Mouse (Mus musculus): Measurements from ENCODE around the gene Coq9. TPM values are rescaled to one million over a fixed set of nuclear protein-coding genes. Genes with fewer than 3 reads are reported as not detected.
A peak's percentile ranks its signal among the peaks of the same experiment; 100 is the strongest.

Coq9 gene
- polyA plus RNA-seq, 1 experiment: 60.1 TPM

DNA sequence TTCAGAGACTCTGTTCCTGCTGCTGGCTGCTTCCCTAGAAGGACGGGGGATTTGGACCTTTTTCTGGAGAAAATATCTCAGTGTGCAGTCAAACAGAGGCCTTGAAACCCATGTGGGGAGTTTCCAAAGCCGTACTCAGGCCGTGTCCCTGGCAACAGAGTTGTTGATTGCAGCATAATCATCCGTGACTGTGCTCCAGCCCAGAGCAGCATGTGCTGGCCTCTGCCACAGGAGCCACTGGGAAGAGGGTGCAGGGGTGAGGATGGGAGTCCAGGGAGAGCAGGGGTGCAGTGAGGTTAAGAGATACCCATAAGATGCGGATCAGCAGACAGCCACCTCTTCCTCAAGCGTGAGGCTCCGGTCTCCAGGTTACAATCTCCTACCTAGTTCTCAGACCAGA is 30.6 kb upstream of the Coq9 start:
- DNase-seq (ENCODE audit: low read depth): peak; percentile 15
- TF ChIP-seq POLR2A (IDR thresholded peaks at IDR 0.05; ENCODE audit: borderline replicate concordance, extremely low read depth, insufficient read depth, insufficient read length, poor library complexity, severe bottlenecking) (no peak), CTCF (IDR thresholded peaks at IDR 0.05; ENCODE audit: borderline replicate concordance, extremely low read depth, insufficient read depth, insufficient read length) (no peak)

DNA sequence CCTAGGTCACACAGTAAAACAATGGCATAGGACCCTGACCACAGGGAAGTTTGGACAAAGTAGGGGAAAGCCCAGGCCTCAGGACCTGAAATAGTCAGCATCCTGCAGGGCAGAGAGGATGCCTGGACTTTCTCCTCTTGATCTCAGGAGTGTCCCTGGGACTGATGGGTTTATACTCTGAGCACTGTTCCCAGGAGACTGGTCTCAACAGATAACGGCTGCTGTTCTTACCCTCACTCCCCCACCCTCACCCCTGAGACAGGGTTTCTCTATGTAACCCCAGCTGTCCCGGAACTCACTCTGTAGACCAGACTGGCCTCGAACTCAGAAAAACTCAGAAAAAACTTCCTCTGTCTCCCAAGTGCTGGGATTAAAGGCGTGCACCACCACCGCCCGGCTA is 29.7 kb upstream of the Coq9 start:
- TF ChIP-seq POLR2A (IDR thresholded peaks at IDR 0.05; ENCODE audit: borderline replicate concordance, extremely low read depth, insufficient read depth, insufficient read length, poor library complexity, severe bottlenecking) (no peak), CTCF (IDR thresholded peaks at IDR 0.05; ENCODE audit: borderline replicate concordance, extremely low read depth, insufficient read depth, insufficient read length) (no peak)
- no peak for DNase-seq (ENCODE audit: low read depth)

GRCm38 (mm10) chr8:94810153-94810552 is 28.0 kb upstream of the Coq9 start, which contains the start of gene Ccl17:
Gene Ccl17, plus strand, starts transcription at chr8:94810453.
- DNase-seq (ENCODE audit: low read depth): no peak
- TF ChIP-seq POLR2A (IDR thresholded peaks at IDR 0.05; ENCODE audit: borderline replicate concordance, extremely low read depth, insufficient read depth, insufficient read length, poor library complexity, severe bottlenecking) (no peak), CTCF (IDR thresholded peaks at IDR 0.05; ENCODE audit: borderline replicate concordance, extremely low read depth, insufficient read depth, insufficient read length) (no peak)

GRCm38 (mm10) chr8:94810855-94811254 is 27.3 kb upstream of the Coq9 start:
- no peak for TF ChIP-seq CTCF (IDR thresholded peaks at IDR 0.05; ENCODE audit: borderline replicate concordance, extremely low read depth, insufficient read depth, insufficient read length)
- no peak for TF ChIP-seq POLR2A (IDR thresholded peaks at IDR 0.05; ENCODE audit: borderline replicate concordance, extremely low read depth, insufficient read depth, insufficient read length, poor library complexity, severe bottlenecking)

DNA sequence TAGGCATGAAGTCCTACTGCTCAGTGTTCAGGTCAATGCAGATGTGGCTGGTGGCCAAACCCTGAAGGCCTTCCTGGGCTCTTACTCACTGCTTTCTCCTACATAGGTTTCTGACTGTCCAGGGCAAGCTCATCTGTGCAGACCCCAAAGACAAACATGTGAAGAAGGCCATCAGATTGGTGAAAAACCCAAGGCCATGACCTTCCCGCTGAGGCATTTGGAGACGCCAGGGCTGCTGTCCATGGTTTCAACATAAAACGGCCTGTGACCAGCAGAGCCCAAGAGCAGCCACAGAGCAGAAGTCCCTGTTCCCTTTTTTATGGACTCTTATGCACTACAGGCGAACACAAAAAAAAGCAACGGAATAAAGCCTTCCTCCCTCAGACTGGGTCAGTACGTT is 26.5 kb upstream of the Coq9 start:
- DNase-seq (ENCODE audit: low read depth): no peak
- TF ChIP-seq CTCF (IDR thresholded peaks at IDR 0.05; ENCODE audit: borderline replicate concordance, extremely low read depth, insufficient read depth, insufficient read length) (no peak), POLR2A (IDR thresholded peaks at IDR 0.05; ENCODE audit: borderline replicate concordance, extremely low read depth, insufficient read depth, insufficient read length, poor library complexity, severe bottlenecking) (no peak)

More at GRCm38 (mm10) chr8:94810855-94811254, 27.3 kb upstream of the Coq9 start:
- DNase-seq (ENCODE audit: low read depth): no peak

DNA sequence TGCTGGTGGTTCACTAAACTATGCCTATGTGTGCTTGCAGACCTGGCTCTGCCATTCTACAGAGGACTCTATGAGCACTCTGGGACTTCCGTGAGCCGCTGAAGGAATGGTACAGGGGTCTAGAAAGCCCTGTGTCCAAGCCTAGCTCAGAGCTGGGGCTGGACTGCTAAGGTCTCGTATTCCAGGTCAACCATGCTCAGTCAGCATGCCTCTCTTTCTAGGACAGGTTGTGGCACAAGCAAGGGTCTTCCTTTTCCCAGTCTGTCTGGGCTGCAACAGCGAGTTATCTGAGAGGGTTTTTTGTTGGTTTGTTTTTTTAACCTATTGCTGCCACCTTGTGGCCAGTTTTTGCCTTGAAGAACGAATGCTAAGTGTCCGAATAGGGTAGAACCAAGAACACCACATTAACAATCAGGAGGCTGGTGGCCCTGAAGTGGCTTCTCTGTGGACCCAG is 25.4 kb upstream of the Coq9 start:
- DNase-seq (ENCODE audit: low read depth): peak; percentile 95
- no peak for TF ChIP-seq POLR2A (IDR thresholded peaks at IDR 0.05; ENCODE audit: borderline replicate concordance, extremely low read depth, insufficient read depth, insufficient read length, poor library complexity, severe bottlenecking)
- peak; percentile 67 for TF ChIP-seq CTCF (IDR thresholded peaks at IDR 0.05; ENCODE audit: borderline replicate concordance, extremely low read depth, insufficient read depth, insufficient read length)

GRCm38 (mm10) chr8:94814556-94814955 is 23.6 kb upstream of the Coq9 start:
- TF ChIP-seq POLR2A (IDR thresholded peaks at IDR 0.05; ENCODE audit: borderline replicate concordance, extremely low read depth, insufficient read depth, insufficient read length, poor library complexity, severe bottlenecking) (no peak), CTCF (IDR thresholded peaks at IDR 0.05; ENCODE audit: borderline replicate concordance, extremely low read depth, insufficient read depth, insufficient read length) (peak; percentile 55; the same call in 1 of the 2 replicates)
- DNase-seq (ENCODE audit: low read depth): peak; percentile 33

GRCm38 (mm10) chr8:94817933-94818332 is 20.2 kb upstream of the Coq9 start:
- TF ChIP-seq POLR2A (IDR thresholded peaks at IDR 0.05; ENCODE audit: borderline replicate concordance, extremely low read depth, insufficient read depth, insufficient read length, poor library complexity, severe bottlenecking) (no peak), CTCF (IDR thresholded peaks at IDR 0.05; ENCODE audit: borderline replicate concordance, extremely low read depth, insufficient read depth, insufficient read length) (no peak)
- no peak for DNase-seq (ENCODE audit: low read depth)

- DNase-seq (ENCODE audit: low read depth): no peak
- TF ChIP-seq POLR2A (IDR thresholded peaks at IDR 0.05; ENCODE audit: borderline replicate concordance, extremely low read depth, insufficient read depth, insufficient read length, poor library complexity, severe bottlenecking): no peak
- no peak for TF ChIP-seq CTCF (IDR thresholded peaks at IDR 0.05; ENCODE audit: borderline replicate concordance, extremely low read depth, insufficient read depth, insufficient read length)
Measured at GRCm38 (mm10) chr8:94819671-94820179, 18.4 kb upstream of the Coq9 start.

- no peak for TF ChIP-seq CTCF (IDR thresholded peaks at IDR 0.05; ENCODE audit: borderline replicate concordance, extremely low read depth, insufficient read depth, insufficient read length)
- TF ChIP-seq POLR2A (IDR thresholded peaks at IDR 0.05; ENCODE audit: borderline replicate concordance, extremely low read depth, insufficient read depth, insufficient read length, poor library complexity, severe bottlenecking): no peak
Measured at GRCm38 (mm10) chr8:94820553-94820952, 17.6 kb upstream of the Coq9 start.

GRCm38 (mm10) chr8:94821381-94821780 is 16.7 kb upstream of the Coq9 start:
- DNase-seq (ENCODE audit: low read depth): no peak
- no peak for TF ChIP-seq POLR2A (IDR thresholded peaks at IDR 0.05; ENCODE audit: borderline replicate concordance, extremely low read depth, insufficient read depth, insufficient read length, poor library complexity, severe bottlenecking)
- TF ChIP-seq CTCF (IDR thresholded peaks at IDR 0.05; ENCODE audit: borderline replicate concordance, extremely low read depth, insufficient read depth, insufficient read length): no peak

More at GRCm38 (mm10) chr8:94820553-94820952, 17.6 kb upstream of the Coq9 start:
- DNase-seq (ENCODE audit: low read depth): no peak
